Mouse (Mus musculus): ENCODE measurements around the gene Nudt1. TPM values are rescaled to one million over a fixed set of nuclear protein-coding genes. Genes with fewer than 3 reads are reported as not detected.
"Not testable (repeated sequence)": the region's sequence is repeated elsewhere in the genome, so short reads cannot be mapped to it uniquely, and the experiment has no call there.

Nudt1 gene
- total RNA-seq, 1 experiment from 2014 or later: 40.0 TPM

DNA sequence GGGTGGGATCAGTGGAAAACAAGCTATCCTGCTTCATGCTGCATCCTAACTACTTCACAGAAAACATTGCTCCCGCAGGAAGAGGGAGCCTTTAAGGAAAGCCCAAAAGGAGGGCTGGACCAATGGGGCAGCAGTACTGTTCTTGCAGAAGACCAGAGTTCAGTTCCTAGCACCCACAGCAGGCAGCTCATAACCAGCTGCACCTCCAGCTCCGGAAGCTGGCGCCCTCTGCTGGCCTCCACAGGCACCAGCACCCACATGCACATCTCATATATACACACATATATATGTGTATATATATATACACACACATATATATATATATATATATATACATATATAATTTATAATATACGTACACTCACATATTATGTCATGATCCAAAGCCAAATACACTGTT lies 17.3 kb downstream of the Nudt1 start:
- ATAC-seq (replicated peaks; ENCODE audit: low read depth, poor library complexity, severe bottlenecking): no peak

- no peak for ATAC-seq (replicated peaks; ENCODE audit: low read depth, poor library complexity, severe bottlenecking)
Measured at GRCm38 (mm10) chr5:140339836-140340235, 18.4 kb downstream of the Nudt1 start.

DNA sequence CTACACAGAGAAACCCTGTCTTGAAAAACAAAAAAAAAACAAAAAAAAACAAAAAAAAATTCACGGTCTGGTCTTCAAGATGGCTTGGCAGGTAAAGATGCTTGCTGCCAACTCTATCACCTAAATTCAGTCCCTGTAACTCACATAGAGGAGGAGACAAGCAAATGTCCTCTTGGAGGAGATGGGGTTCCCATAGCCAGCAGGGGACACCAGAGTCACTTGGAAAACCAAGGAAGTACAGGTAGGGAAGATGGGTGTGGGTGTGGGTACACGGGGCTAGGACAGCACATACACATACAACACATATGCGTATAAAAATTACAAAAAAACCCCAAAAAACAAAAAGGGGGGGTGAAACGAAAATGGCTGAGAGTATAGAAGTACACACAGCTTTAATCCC lies 21.4 kb downstream of the Nudt1 start:
- no peak for ATAC-seq (replicated peaks; ENCODE audit: low read depth, poor library complexity, severe bottlenecking)

GRCm38 (mm10) chr5:140345244-140345643 lies 23.8 kb downstream of the Nudt1 start:
- no peak for ATAC-seq (replicated peaks; ENCODE audit: low read depth, poor library complexity, severe bottlenecking)

GRCm38 (mm10) chr5:140346050-140346449 lies 24.6 kb downstream of the Nudt1 start:
- ATAC-seq (replicated peaks; ENCODE audit: low read depth, poor library complexity, severe bottlenecking): no peak

- ATAC-seq (replicated peaks; ENCODE audit: low read depth, poor library complexity, severe bottlenecking): peak; percentile 59
Measured at GRCm38 (mm10) chr5:140349882-140350281, 28.4 kb downstream of the Nudt1 start.

DNA sequence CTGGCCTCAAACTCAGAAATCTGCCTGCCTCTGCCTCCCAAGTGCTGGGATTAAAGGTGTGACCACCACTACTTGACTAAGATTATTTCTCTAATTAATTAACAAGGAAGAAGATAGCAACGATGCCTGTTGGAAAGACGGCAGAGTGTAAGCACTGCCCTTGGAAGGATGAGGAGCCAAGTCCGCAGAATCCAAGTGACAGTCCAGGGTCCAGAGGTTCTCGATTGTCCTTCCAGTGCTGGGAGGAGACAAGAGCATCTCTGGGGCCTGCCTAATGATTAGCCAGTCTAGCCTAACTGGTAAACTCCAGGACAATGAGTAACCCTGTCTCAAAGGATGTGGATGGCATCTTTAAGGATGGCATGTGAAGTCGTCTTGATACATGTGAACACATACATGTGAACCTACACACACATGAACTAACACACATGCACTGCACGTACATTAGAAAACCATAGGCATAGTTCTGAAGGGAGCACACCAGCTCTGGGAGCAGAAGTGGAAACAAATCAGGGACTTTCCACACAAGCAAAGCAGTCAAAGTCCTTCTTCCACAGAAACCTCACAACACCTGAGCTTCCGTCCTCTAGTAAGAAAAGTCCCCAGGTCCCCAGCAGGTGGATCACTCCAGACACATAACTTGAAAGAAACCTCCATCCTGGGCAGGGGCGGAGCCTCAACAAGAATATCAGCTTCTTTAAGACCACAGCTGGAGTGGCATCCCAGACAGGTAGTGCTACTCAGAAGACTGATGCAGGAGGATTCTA lies 29.5 kb downstream of the Nudt1 start:
- ATAC-seq (replicated peaks; ENCODE audit: low read depth, poor library complexity, severe bottlenecking): no peak

DNA sequence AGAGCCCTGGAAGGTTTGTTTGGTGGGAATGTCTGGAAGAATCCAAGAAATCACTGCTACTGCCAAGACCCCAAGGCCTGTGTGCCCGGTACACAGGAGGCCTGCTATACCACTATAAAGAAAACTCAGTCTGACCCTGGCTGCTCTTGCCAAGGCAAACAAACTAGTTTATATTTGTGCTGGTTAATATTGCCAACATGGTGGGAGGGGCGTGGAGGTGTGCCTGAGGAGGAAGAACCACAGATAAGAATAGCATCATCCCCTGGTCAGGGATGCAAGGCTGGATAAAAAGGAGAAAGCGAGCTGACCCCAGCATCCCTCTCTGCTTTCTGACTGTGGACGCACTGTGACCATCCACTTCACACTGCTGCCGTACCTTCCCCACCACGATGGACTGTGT lies 30.9 kb downstream of the Nudt1 start:
- ATAC-seq (replicated peaks; ENCODE audit: low read depth, poor library complexity, severe bottlenecking): no peak

DNA sequence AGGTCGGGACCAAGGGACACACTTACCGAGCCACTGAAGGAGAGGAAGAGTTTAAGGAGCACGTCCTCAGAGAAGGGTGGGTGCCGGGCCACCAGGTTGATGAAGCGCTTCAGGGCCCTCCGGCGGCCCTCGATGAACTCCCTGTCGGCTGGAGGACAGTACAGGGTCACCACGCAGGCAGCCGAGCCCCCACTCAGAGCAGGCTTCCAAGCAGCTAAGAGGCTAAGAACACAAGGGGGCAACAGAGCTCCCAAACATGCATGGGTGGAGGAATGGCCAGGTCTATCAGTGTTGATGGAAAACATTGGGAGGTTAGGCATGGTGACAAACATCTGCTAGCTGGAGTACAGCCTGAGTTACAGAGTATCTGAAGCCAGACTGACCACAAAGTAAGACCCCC lies 34.5 kb downstream of the Nudt1 start:
- ATAC-seq (replicated peaks; ENCODE audit: low read depth, poor library complexity, severe bottlenecking): peak; percentile 22; the same call in 1 of the 2 replicates

- no peak for ATAC-seq (replicated peaks; ENCODE audit: low read depth, poor library complexity, severe bottlenecking)
Measured at GRCm38 (mm10) chr5:140357466-140357865, 36.0 kb downstream of the Nudt1 start.

DNA sequence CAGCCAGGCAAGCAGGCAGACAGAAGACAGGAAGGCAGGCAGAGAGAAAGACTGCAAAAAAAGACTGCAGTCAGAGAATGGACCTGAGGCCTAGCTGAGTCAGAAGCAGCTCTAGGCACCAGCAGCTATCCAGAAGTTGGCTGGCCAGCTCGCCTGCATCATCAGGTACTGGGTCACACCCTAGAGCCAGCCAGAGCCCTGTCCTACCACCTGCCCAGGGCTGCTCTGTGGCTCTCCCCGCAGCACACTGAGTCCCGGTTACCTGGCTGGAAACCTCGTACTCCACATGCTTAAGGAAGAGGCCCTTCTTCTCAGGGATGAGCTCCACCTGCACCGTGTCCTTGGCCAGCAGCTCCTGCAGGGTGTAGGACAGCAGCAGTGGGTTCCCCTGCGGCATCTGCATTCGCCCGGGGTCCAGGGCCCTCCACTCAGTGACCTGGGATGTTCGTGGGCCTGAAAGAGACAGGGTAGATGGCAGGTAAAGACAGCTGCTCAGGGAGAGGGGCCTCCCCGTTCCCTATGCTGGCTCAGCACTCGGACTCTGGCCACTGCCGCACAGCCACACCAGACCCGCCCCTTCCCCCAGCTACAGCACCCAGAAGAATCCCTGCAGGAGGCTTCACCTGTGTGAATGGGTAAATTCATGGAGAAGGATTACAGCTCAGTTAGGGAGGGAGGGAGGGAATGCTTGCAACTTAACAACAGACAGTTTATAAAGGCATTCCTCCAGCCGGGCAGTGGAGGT lies 38.6 kb downstream of the Nudt1 start:
- no peak for ATAC-seq (replicated peaks; ENCODE audit: low read depth, poor library complexity, severe bottlenecking)

GRCm38 (mm10) chr5:140364415-140364814 lies 43.0 kb downstream of the Nudt1 start:
- ATAC-seq (replicated peaks; ENCODE audit: low read depth, poor library complexity, severe bottlenecking): no peak

DNA sequence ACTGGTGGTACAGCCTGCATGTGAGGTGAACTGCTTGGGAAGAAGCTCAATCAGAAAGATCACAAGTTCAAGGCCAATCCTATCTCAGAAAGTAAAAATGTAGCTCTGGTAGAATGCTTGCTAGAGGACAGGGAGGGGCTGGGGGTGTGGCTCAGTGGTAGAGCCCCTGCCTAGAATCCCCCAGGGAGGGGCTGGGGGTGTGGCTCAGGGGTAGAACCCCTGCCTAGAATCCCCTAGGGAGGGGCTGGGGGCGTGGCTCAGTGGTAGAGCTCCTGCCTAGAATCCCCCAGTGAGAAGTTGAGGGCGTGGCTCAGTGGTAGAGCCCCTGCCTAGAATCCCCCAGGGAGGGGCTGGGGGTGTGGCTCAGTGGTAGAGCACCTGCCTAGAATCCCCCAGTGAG lies 46.7 kb downstream of the Nudt1 start:
- not testable (repeated sequence) for ATAC-seq (replicated peaks; ENCODE audit: low read depth, poor library complexity, severe bottlenecking)

- ATAC-seq (replicated peaks; ENCODE audit: low read depth, poor library complexity, severe bottlenecking): no peak
Measured at GRCm38 (mm10) chr5:140368926-140369325, 47.5 kb downstream of the Nudt1 start.

- no peak for ATAC-seq (replicated peaks; ENCODE audit: low read depth, poor library complexity, severe bottlenecking)
Measured at GRCm38 (mm10) chr5:140369466-140369865, 48.0 kb downstream of the Nudt1 start.

DNA sequence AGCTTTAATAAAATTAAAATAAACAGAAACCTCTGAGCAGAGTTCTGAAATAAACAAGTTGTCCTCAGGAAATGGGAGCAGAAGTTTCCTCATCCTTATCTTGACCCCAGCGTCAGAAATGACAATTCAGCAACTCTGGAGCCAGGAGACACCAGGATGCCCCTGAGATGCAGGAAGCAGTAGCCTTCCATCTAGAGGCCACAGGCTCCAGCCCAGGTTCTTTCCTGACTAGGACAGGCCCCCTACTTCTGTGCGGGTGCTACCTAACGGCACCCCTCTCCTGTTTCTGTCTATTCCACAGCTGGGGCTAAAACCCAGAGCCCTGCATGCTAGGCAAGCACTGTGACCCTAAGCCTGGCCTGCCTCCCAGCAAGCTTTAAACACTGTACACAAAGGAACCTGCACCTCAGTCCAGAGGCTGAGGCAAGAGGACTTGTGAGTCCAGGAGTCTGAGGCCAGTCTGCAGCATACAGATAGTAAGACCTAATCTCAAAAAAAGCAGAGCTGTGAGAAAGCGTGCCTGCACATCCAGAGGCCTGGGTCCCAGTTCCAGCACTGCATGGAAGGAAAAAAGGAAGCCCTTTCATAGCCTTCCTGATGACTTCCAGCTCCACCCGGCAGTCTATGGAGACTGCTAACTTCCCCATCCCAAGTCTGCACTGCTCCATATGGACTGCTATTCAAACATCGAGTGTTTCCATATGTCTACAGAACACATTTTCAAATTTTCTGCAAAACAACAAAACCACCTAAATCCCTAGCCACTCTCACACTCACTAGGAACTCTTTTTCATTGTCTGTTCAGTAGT lies 49.2 kb downstream of the Nudt1 start:
- no peak for ATAC-seq (replicated peaks; ENCODE audit: low read depth, poor library complexity, severe bottlenecking)

DNA sequence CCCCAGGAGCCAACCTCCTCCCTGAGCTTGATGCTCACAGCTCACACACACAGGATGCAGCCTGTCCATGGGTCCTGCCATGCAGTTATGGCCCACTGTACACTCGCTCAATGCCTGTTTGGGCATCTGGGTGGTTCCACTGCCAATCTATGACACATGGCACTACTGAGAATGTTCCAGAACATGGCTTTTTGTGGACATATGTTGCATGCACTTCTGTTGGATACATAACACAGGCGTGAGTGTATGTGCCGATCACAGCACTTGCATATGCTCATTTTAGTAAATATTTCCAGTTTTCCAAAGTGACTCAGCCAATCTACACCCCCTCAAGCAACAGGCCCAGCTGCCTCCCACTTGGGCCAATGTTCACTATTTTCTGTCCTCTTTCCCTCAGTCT lies 50.2 kb downstream of the Nudt1 start:
- no peak for ATAC-seq (replicated peaks; ENCODE audit: low read depth, poor library complexity, severe bottlenecking)

DNA sequence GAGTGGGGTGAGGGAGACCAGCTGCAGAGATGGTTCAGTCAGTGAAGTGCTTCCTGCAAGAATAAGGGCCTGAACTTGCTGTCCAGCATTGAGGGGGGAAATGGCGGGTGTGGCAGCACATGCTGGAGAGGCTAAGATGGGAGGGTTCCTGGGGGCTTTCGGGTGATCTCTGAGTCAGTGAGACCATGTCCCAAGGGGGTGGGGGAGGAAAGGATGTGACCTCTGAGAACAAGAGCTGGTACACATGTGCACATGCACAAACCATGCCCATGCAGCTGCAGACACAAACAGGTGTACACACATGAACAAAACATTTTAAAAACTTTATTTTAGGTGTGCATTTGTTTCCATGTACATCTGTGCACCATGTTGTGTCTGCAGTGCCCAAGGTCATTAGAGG lies 52.3 kb downstream of the Nudt1 start:
- ATAC-seq (replicated peaks; ENCODE audit: low read depth, poor library complexity, severe bottlenecking): no peak

- ATAC-seq (replicated peaks; ENCODE audit: low read depth, poor library complexity, severe bottlenecking): no peak
Measured at GRCm38 (mm10) chr5:140374226-140374625, 52.8 kb downstream of the Nudt1 start.

DNA sequence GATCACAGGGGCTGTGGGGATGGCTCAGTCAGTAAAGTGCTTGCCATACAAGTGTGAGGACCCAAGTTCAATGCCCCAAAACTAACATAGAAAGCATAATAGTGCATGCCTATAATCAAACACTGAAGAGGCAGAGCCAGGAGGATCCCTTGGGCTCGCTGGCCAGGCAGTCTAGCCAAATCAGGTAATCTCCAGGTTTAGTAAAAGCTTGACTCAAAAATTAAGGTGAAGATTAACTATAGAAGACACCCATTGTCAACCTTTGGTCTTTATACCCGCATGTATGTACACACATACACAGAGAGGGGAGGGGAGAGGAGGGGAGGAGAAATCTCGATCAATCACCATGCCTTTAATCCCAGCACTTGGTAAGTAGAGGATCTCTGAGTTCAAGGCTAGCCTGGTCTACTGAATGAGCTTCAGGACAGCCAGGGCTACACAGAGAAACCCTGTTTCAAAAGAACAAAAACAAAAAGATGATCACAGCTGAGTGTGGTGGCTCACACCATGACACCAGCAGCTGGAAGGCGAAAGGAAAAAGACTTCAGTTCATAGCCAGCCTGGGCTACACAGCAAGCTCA lies 53.9 kb downstream of the Nudt1 start:
- no peak for ATAC-seq (replicated peaks; ENCODE audit: low read depth, poor library complexity, severe bottlenecking)
